Mouse (Mus musculus) myocyte (in vitro differentiated cells): ENCODE measurements around the gene Olfr1341. TPM values are rescaled to one million over a fixed set of nuclear protein-coding genes. Genes with fewer than 3 reads are reported as not detected.

Experiments used
- H3K27me3 ChIP-seq: one replicate; pipeline ENCODE4 v1.6.1; 2011; ENCODE audit not compliant: control insufficient read depth, insufficient read depth, insufficient read length
- H3K36me3 ChIP-seq: one replicate; pipeline ENCODE4 v1.6.1; 2011; ENCODE audit not compliant: control insufficient read depth, insufficient read depth
- H3K4me2 ChIP-seq: one replicate; pipeline ENCODE4 v1.6.1; 2011; ENCODE audit warnings: low read depth, control low read depth
- H3K4me3 ChIP-seq: one replicate; pipeline ENCODE4 v1.5.1; 2011; ENCODE audit warnings: mild to moderate bottlenecking, control low read depth, moderate library complexity
- H3K79me2 ChIP-seq: one replicate; pipeline ENCODE4 v1.6.1; 2011; ENCODE audit not compliant: control insufficient read depth, insufficient read depth
- H3ac ChIP-seq: one replicate; pipeline ENCODE4 v1.6.1; 2011; ENCODE audit not compliant: control insufficient read depth, insufficient read length
- CEBPB ChIP-seq: IDR thresholded peaks from 2 replicates; pipeline ENCODE4 v1.6.1; 2011; ENCODE audit warnings: mild to moderate bottlenecking, moderate library complexity; ENCODE audit not compliant: poor library complexity, insufficient read depth, severe bottlenecking
- E2F4 ChIP-seq: IDR thresholded peaks from one replicate; pipeline ENCODE4 v1.6.1; 2011; ENCODE audit warnings: mild to moderate bottlenecking, control low read depth, moderate library complexity; ENCODE audit not compliant: insufficient read depth
- MAX ChIP-seq: IDR thresholded peaks from one replicate; pipeline ENCODE4 v1.6.1; 2011; ENCODE audit warnings: low read depth, mild to moderate bottlenecking, control low read depth
- MYOD1 ChIP-seq, 3 experiments: IDR thresholded peaks; one replicate each; pipeline ENCODE4 v1.6.1; 2011; ENCODE audit warnings: control low read depth in 2 of 3, low read depth in 2 of 3, mild to moderate bottlenecking in 2 of 3, moderate library complexity in 1 of 3; ENCODE audit not compliant: insufficient read length in 2 of 3, control insufficient read depth in 1 of 3
- MYOG ChIP-seq, 3 experiments: IDR thresholded peaks; one replicate each; pipeline ENCODE4 v1.6.1; 2011; ENCODE audit warnings: control low read depth in 2 of 3, low read depth in 2 of 3, mild to moderate bottlenecking in 2 of 3; ENCODE audit not compliant: insufficient read length in 2 of 3, control insufficient read depth in 1 of 3, insufficient read depth in 1 of 3
- POLR2A ChIP-seq: IDR thresholded peaks from one replicate; pipeline ENCODE4 v1.6.1; 2011; ENCODE audit warnings: low read depth, mild to moderate bottlenecking, control low read depth, moderate library complexity; ENCODE audit not compliant: insufficient read length
- POLR2AphosphoS2 ChIP-seq: IDR thresholded peaks from one replicate; pipeline ENCODE4 v1.6.1; 2011; ENCODE audit warnings: low read depth, control low read depth; ENCODE audit not compliant: insufficient read length
- REST ChIP-seq: IDR thresholded peaks from one replicate; pipeline ENCODE4 v1.6.1; 2011; ENCODE audit warnings: mild to moderate bottlenecking, control low read depth, moderate library complexity; ENCODE audit not compliant: insufficient read depth, insufficient read length
- SRF ChIP-seq: IDR thresholded peaks from one replicate; pipeline ENCODE4 v1.6.1; 2011; ENCODE audit warnings: low read depth; ENCODE audit not compliant: control insufficient read depth, insufficient read length
- TCF12 ChIP-seq: IDR thresholded peaks from one replicate; pipeline ENCODE4 v1.6.1; 2011; ENCODE audit warnings: mild to moderate bottlenecking, control low read depth; ENCODE audit not compliant: poor library complexity, insufficient read depth, severe bottlenecking
- TCF3 ChIP-seq: IDR thresholded peaks from one replicate; pipeline ENCODE4 v1.6.1; 2011; ENCODE audit warnings: low read depth, control low read depth; ENCODE audit not compliant: insufficient read length
- USF1 ChIP-seq: IDR thresholded peaks from one replicate; pipeline ENCODE4 v1.6.1; 2011; ENCODE audit warnings: low read depth, mild to moderate bottlenecking, control low read depth, moderate library complexity
- polyA plus RNA-seq: library from polyadenylated mRNA; unstranded; fragments of >200 nt; fragmentation: generic; extraction: Trizol; gene quantifications from one replicate; pipeline ENCODE4 v1.2.1, GENCODE M21; 2012; ENCODE audit warnings: missing spikeins

The Olfr1341 gene
- polyA plus RNA-seq, 1 experiment = not detected

GRCm38 (mm10) chr4:118708086-118708485 is 4.8 kb downstream of the Olfr1341 start:
- Histone ChIP-seq H3K4me2 (no peak overlapping the region), H3K27me3 (no peaks in the 10 kb centered on the region), H3ac (no peak overlapping the region), H3K36me3 (no peaks in the 10 kb centered on the region), H3K79me2 (no peaks in the 10 kb centered on the region), H3K4me3 (no peak overlapping the region)
- no peak for TF ChIP-seq POLR2AphosphoS2
- TF ChIP-seq MAX = no peak

GRCm38 (mm10) chr4:118711656-118712055 is 8.3 kb downstream of the Olfr1341 start:
- Histone ChIP-seq H3K4me2 (no peak overlapping the region), H3ac (no peak overlapping the region), H3K36me3 (no peaks in the 10 kb centered on the region), H3K79me2 (no peaks in the 10 kb centered on the region), H3K4me3 (no peak overlapping the region), H3K27me3 (no peaks in the 10 kb centered on the region)
- TF ChIP-seq TCF12 (no peak), REST (no peak), POLR2AphosphoS2 (no peak), USF1 (no peak)

- Histone ChIP-seq H3K4me3 (no peak within 1 kb of the TSS), H3K79me2 (no peaks in the 10 kb centered on the region), H3K27me3 (no peaks in the 10 kb centered on the region), H3K4me2 (no peak within 1 kb of the TSS), H3ac (no peak within 1 kb of the TSS), H3K36me3 (no peaks in the 10 kb centered on the region)
- TF ChIP-seq TCF3 = no peak
- no peak for TF ChIP-seq POLR2AphosphoS2
- TF ChIP-seq SRF = no peak
- no peak for TF ChIP-seq E2F4
- TF ChIP-seq POLR2A = no peak
- TF ChIP-seq TCF12 = no peak
- TF ChIP-seq USF1 = no peak
- TF ChIP-seq MAX = no peak
- no peak for TF ChIP-seq CEBPB
- no peak for TF ChIP-seq MYOG (IDR thresholded peaks at IDR 0.05; ENCODE audit: control insufficient read depth in 1 of 3, insufficient read depth in 1 of 3, insufficient read length in 2 of 3, low read depth in 2 of 3)
- TF ChIP-seq REST = no peak
- TF ChIP-seq MYOD1 (IDR thresholded peaks at IDR 0.05; ENCODE audit: control insufficient read depth in 1 of 3, insufficient read length in 2 of 3, low read depth in 2 of 3) = no peak
These were observed 16.5 kb downstream of the Olfr1341 start, which contains the start of gene Olfr1340 for GRCm38 (mm10) chr4:118719838-118720237. Gene Olfr1340, plus strand, starts transcription at chr4:118720138.

- no peaks in the 10 kb centered on the region for H3K27me3 ChIP-seq
- no peaks in the 10 kb centered on the region for H3K36me3 ChIP-seq
- TF ChIP-seq CEBPB (no peak), MYOG (IDR thresholded peaks at IDR 0.05; ENCODE audit: control insufficient read depth in 1 of 3, insufficient read depth in 1 of 3, insufficient read length in 2 of 3, low read depth in 2 of 3) (no peak), REST (peak; percentile 89), SRF (no peak)
- H3K4me2 ChIP-seq = no peak overlapping the region
- no peak overlapping the region for H3K4me3 ChIP-seq
- H3ac ChIP-seq = no peak overlapping the region
- no peaks in the 10 kb centered on the region for H3K79me2 ChIP-seq
These were observed 18.6 kb downstream of the Olfr1341 start for GRCm38 (mm10) chr4:118721742-118722483.

- no peak within 1 kb of the TSS for H3K4me3 ChIP-seq
- no peak for TF ChIP-seq SRF
- no peak for TF ChIP-seq USF1
- TF ChIP-seq TCF3 = no peak
- no peak for TF ChIP-seq MYOG (IDR thresholded peaks at IDR 0.05; ENCODE audit: control insufficient read depth in 1 of 3, insufficient read depth in 1 of 3, insufficient read length in 2 of 3, low read depth in 2 of 3)
- TF ChIP-seq MAX = no peak
- no peak for TF ChIP-seq POLR2A
- no peak for TF ChIP-seq CEBPB
- TF ChIP-seq POLR2AphosphoS2 = no peak
- no peak for TF ChIP-seq MYOD1 (IDR thresholded peaks at IDR 0.05; ENCODE audit: control insufficient read depth in 1 of 3, insufficient read length in 2 of 3, low read depth in 2 of 3)
- TF ChIP-seq TCF12 = no peak
- no peak for TF ChIP-seq REST
- TF ChIP-seq E2F4 = no peak
- no peaks in the 10 kb centered on the region for H3K79me2 ChIP-seq
- no peak within 1 kb of the TSS for H3K4me2 ChIP-seq
- no peak within 1 kb of the TSS for H3ac ChIP-seq
- no peaks in the 10 kb centered on the region for H3K27me3 ChIP-seq
- H3K36me3 ChIP-seq = no peaks in the 10 kb centered on the region
These were observed 28.6 kb downstream of the Olfr1341 start, which contains the start of gene Olfr1339 for GRCm38 (mm10) chr4:118731875-118732274. Gene Olfr1339, plus strand, starts transcription at chr4:118732175.
